Mouse (Mus musculus) erythroblast, adult 5-6 weeks (primary cell): ENCODE results near the gene Sf1. TPM values are rescaled to one million over a fixed set of nuclear protein-coding genes. Genes with fewer than 3 reads are reported as not detected.

ENCODE experiments used
- ATAC-seq: replicated peaks from 2 replicates; pipeline ENCODE4 v1.8.0; 2016; ENCODE audit warnings: moderate number of reproducible peaks, mild to moderate bottlenecking, moderate TSS enrichment, inconsistent platforms; ENCODE audit not compliant: poor library complexity, low FRiP score, severe bottlenecking
- total RNA-seq, 2 experiments: library from RNA; stranded (forward) in 1 of 2; stranded (reverse) in 1 of 2; fragments of 150-400 nt in 1 of 2; fragments of 200-764, 138-1000 nt in 1 of 2; gene quantifications; 2 replicates each; pipeline versions ENCODE4 v1.2.3 to v1.2.4; 2015 to 2017; ENCODE audit warnings: low replicate concordance in 2 of 2

The Sf1 gene
- total RNA-seq, 2 experiments from 2014 or later: 71.3 to 81.4 TPM

DNA sequence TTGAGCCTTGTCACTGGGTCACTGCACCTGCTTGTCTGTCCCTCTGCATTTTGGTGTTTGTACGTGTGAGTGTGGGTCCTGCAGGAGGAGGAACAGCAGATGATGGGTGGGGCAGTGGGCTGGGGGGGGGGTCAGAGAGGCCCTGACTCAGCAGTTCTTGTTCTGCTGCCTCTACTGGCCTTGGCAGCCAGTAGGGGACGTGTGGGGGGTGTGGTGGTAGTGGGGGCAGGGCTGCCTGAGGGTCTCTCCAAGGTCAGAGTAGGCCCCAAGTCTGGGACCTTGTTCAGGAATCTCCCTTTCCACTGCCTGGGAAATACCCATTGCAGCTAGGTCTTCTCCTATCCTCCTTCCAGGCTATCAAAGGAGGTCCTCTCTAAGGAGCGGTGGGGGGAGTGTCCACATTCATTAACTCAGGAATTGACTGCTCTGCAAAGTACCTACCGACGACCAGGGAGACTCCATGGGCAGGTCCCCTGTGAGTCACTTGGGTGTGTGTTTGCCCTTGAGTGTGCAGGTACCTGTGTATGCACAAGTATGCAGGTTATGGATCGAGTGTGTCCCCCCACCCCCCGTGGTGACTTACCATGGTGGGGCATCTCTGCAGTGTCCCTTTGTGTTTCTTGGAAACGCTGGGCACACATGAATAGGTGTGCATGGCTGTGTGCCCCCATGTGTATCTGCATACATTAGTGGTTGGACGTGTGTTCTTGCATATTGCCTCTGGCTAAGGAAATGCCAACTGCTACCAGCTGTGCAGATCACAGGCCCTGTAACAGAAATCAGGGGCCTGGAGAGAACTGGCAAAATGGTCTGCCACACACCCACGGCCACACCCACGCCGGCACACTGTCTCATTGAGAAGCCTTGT is 53.6 kb downstream of the Sf1 start:
- no peak for ATAC-seq

DNA sequence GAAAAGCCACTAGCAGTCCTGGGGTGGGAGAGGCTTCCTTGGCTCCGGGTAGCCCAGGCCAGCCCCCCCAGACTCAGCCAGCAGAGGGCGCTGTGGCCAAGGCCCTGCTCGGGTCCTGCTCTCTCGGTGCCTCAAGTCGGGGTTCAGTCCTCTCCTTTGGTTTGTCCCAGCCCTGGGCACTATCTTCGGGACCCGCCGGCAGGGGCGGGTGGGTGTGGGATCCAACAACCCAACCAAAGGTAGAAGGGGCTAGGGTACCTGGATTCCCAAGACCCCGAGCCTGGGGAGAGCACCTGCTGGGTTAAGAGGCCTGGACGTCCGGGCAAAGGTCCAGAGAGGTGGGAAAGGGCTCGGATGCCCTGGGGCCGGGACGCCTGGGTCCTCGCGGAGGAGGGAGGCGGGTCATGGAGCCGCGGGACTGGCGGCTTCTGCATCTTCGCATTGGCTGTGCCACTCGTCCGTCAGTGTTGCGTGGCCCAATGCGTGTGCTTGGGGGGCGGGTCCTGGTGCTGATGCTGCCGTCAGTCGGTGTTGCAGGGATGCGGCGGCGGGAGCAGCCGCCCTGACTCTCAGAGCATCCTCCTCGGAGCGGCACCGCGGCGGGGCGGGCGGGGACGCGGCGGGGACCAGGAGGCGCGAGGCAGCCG is 54.9 kb downstream of the Sf1 start, which contains the start of gene Nrxn2:
TSS of gene Nrxn2 (plus strand) at position 499 of the 647 bp plus-strand sequence.
- ATAC-seq: peak; percentile 58

DNA sequence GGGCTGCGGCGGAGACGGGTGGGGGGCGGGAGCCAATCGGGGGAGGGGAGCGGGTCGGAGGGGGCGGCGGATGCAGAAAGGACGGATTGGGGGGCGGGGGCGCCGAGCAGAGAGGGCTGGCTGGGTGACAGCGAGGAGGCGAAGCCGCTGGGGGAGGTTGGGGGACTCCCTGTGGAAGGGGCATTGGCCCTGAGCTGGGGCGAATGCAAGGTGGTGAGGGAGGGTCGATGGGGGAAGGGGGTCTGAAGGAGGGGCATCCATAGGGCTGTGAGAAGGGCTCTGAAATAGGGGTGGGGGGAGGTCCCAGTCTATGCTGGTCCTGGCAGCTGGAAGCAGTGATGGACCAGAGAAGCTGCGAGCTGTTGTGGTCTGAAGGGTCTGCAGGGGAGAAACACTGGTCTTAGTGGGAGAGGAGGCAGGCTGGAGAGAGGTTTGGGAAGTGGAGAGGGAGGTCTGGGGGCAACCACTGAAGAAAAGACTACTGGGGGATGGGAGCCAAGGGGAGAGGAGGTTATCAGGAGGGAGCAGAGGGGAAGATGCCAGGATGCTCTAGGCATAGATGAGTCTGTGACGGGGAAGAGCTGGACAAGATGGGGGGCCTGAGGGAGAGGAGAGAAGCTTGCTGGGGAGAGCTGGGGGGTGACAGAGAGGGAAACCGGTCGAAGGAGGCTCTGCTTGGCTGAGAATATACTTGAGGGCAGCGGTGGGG is 55.6 kb downstream of the Sf1 start:
- no peak for ATAC-seq

DNA sequence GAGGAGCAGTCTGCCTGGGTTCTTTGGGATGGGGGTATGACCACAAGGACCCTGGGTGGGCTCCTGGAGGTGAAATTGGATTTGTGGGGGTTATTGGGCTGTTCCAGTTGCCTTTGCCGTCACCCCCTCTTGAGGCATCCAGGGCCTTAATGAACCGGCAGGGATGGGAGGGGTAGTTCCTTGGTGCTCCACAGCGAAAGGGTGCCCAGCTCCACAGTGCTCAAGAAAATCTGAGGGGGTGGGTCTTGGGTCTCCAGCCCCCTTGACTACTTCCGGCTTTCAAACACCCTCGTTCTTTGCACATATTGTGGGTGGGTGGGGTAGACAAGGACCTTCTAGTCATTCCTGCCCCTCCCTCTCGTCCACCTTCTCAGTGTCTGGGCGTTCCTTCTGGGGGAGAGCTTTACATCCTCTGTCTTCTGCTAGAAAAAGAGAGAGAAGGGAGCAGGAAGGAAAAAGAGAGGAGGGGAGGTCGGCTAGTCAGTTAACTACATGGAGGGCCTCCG is 56.4 kb downstream of the Sf1 start:
- ATAC-seq: no peak

DNA sequence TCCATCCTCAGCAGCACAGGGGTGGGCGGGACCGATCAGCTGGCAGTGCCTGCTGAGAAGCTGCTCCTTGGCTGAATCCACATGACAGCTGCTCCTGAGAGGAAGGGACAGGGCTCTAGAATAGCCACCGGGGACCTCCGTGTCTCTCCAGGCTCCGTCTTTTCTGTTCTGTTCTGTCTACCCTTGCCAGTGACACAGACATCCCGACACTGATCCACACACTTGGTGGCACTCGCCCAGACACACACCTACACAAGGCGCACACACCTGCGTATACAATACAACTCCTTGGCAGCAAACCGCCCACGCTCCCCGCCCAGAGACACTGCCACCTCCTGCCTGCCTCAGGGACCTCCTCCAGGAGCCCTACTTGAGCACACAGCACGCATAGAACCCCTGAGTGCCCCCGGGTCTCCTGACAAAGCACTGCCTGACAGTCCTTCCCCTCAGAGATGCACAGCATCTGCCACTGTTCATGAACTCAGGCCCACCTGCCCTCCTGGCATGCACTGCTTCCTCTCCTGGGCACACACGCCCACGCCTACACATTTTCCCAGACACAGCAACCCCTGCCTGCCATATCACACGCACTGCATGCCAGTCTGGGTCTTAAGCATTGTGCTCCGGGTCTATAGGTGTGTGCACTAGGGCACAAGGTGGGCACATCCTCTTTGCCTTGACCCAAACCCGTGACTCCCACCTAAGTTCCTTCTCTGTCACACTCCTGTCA is 57.2 kb downstream of the Sf1 start:
- ATAC-seq: no peak

DNA sequence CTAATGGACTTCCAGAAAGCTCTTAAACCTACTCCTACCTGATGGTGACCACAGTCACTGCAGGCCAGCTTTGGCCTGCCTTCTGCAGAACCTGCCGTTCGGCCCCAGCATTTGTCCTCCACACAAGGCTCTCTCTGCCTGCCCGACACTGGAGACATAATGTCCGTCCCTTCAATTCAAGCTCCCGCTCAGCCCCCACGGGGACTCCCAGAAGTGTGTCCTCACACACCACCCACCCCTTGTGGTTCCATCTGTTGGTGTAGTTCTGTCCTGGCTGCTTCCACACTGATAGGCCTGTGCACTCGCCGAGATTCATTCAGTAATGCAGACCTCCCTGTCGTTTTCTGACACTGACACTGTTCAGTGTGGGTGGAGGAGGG is 57.7 kb downstream of the Sf1 start:
- ATAC-seq: no peak

DNA sequence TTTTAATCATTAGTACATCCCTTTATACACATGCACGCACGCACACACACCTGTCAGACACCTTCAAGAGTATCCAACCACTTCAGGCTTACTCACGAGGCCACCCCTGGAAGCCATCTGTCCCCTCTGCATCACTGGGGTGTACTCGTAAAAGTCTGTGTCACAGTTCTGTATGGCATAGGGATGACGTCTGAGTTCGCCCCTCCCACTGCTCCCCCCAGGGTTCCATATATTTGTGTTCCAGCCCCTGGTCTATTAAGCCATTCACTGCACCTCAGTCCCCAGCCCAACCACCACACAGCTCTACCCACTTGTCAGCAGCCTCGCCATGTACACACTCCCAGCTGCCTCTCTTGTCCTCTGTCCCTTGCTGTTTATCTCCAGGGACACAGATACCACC is 58.5 kb downstream of the Sf1 start:
- no peak for ATAC-seq

DNA sequence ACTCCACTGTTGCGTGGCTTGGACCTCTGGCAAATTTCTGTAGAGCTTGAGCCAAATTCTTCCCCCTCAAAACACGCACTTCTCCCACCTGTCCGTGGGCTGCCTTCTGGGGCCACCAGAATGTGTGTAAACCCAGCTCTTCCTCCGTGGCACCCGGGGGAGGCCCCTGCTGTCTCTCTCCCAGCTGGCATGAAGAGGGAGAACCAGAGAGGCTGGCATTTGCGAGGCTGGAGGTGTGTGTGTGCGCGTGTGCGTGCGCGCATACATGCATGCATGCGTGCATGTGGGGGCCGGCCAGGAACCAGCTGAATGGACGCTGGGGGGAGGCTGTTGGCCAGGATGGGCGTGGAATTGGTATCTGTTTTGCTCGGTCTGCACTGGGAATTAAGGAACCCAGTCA is 59.8 kb downstream of the Sf1 start:
- ATAC-seq: no peak

DNA sequence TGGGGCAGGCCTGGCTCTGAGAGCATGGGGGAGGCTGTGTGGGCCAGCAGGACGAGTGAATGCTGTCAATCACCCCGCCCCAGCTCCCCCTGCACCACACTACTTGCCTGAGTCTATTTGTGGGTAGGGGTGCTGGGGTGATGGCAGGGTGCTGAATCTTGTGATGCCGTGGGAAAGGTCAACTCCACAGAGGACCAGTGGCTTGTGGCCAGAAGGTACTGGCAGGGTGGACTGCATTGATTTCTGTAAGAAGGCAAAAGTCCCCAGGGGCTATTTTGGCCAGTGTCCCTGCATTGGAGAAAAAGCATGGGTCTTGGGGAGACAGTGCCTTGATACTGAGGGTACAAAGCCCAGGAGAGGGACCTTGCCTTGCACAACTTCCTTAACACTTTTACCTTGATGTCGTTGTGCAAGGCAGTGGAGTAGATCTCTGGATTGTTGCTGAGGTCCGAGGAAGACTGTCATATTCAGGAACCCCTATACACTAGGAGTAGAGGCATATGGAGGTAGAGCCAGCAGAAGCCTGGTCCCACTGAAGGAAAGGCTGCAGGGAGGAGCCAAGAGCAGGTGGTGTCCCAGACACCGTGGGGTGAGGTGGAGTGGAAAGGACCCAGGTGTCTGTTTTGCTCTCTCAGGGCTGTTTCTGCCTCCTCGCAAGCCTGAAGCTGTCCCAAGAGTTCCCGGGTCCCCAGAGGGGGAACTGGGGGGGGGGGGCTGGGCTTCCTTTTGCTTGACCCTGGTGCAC is 60.8 kb downstream of the Sf1 start:
- ATAC-seq: no peak

DNA sequence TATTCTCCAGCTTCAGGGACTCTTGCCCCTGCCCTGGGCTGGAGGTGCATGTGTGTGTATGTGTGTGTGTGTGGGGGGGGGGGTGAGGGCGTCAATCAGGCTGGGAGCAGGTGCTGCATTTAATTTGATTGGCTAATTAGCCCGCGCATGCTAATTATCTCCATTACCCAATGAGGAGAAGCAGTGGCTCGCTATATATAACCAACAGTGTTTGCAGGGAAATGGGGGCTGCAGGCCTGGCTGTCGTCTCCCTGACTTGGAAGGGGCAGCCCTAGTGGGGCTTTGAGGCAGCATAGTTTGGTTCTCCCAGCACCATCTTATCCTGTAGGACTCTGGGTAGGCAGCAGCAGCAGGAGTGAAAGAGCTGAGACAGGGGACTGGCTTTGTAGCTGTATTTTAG is 62.1 kb downstream of the Sf1 start:
- no peak for ATAC-seq

DNA sequence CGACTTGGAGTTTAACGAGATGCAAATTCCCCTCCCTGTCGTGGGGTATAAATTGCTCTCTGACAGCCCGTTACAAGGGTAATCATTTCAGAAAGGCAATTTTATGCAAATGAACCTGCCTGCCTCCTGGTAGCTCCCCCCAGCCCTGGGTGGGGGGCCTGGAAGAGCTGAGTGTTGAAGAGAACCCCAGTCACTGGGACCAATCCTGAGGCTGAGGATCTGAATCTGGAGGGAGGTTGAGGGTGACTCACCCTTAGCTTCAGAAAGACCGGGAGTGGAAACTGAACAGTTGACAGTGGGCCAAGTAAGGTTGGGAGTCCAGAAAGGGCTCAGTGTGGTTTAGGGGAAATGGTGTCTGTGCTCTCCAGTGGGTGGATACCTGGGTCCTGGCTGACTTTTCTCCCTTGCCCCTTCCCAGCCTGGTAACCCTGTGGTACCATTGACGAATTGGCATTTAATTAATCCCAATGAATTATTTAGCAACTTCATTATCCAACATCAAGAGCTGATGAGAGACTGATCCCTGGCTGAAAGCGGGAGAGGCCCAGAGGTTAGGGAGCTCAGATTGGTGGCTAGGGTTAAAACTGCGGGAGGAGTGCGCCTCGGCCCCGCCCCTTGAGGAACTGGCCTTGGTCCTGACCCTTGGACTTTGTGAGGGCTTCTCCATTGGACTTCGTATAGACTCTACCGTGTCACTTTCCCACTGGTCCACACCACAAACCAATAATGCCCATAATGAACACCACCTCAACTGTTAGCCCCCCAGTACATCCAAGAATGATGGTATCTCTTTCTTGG is 63.4 kb downstream of the Sf1 start:
- no peak for ATAC-seq

Other genes with a start within 250 kb of the Sf1 start
- 6.3 and 10.2 TPM in 2 replicates for gene Sac3d1, start 245.0 kb upstream of the Sf1 start, total RNA-seq (2015; ENCODE audit: low replicate concordance)
- 3.7 and 6.1 TPM in 2 replicates for gene Sac3d1, start 245.0 kb upstream of the Sf1 start, total RNA-seq (2017; ENCODE audit: low replicate concordance)
- 115 and 175 TPM in 2 replicates for gene Snx15, start 235.4 kb upstream of the Sf1 start, total RNA-seq (2015; ENCODE audit: low replicate concordance)
- 111 and 128 TPM in 2 replicates for gene Snx15, start 235.4 kb upstream of the Sf1 start, total RNA-seq (2017; ENCODE audit: low replicate concordance)
- not detected in 2 replicates for gene Batf2, start 222.7 kb upstream of the Sf1 start, total RNA-seq (2015; ENCODE audit: low replicate concordance)
- 2.4 TPM in 1 of 2 replicates, not detected in the other for gene Batf2, start 222.7 kb upstream of the Sf1 start, total RNA-seq (2017; ENCODE audit: low replicate concordance)
- gene Arl2, start 222.1 kb upstream of the Sf1 start, total RNA-seq (2015; ENCODE audit: low replicate concordance): 3.7 and 11.9 TPM in 2 replicates
- 3.7 and 5.3 TPM in 2 replicates for gene Arl2, start 222.1 kb upstream of the Sf1 start, total RNA-seq (2017; ENCODE audit: low replicate concordance)
- not detected in 2 replicates for gene Majin, start 179.3 kb upstream of the Sf1 start, total RNA-seq (2015; ENCODE audit: low replicate concordance)
- gene Majin, start 179.3 kb upstream of the Sf1 start, total RNA-seq (2017; ENCODE audit: low replicate concordance): not detected in 2 replicates
- not detected in 2 replicates for gene Gpha2, start 137.3 kb upstream of the Sf1 start, total RNA-seq (2015; ENCODE audit: low replicate concordance)
- not detected in 2 replicates for gene Gpha2, start 137.3 kb upstream of the Sf1 start, total RNA-seq (2017; ENCODE audit: low replicate concordance)
- 45.5 and 51.0 TPM in 2 replicates for gene Ppp2r5b, start 127.8 kb upstream of the Sf1 start, total RNA-seq (2015; ENCODE audit: low replicate concordance)
- 117 and 295 TPM in 2 replicates for gene Ppp2r5b, start 127.8 kb upstream of the Sf1 start, total RNA-seq (2017; ENCODE audit: low replicate concordance)
- gene Atg2a, start 122.0 kb upstream of the Sf1 start, total RNA-seq (2015; ENCODE audit: low replicate concordance): 32.4 and 33.4 TPM in 2 replicates
- 32.2 and 39.0 TPM in 2 replicates for gene Atg2a, start 122.0 kb upstream of the Sf1 start, total RNA-seq (2017; ENCODE audit: low replicate concordance)
- gene Ehd1, start 87.0 kb upstream of the Sf1 start, total RNA-seq (2015; ENCODE audit: low replicate concordance): 12.7 and 13.2 TPM in 2 replicates
- gene Ehd1, start 87.0 kb upstream of the Sf1 start, total RNA-seq (2017; ENCODE audit: low replicate concordance): 25.8 and 25.9 TPM in 2 replicates
- 0.21 TPM in 1 of 2 replicates, not detected in the other for gene Cdc42bpg, start 57.2 kb upstream of the Sf1 start, total RNA-seq (2015; ENCODE audit: low replicate concordance)
- gene Cdc42bpg, start 57.2 kb upstream of the Sf1 start, total RNA-seq (2017; ENCODE audit: low replicate concordance): 0.17 and 0.70 TPM in 2 replicates
- gene Men1, start 28.7 kb upstream of the Sf1 start, total RNA-seq (2015; ENCODE audit: low replicate concordance): 6.0 and 7.3 TPM in 2 replicates
- 2.5 and 9.6 TPM in 2 replicates for gene Men1, start 28.7 kb upstream of the Sf1 start, total RNA-seq (2017; ENCODE audit: low replicate concordance)
- gene Map4k2, start 22.6 kb upstream of the Sf1 start, total RNA-seq (2015; ENCODE audit: low replicate concordance): 21.5 and 30.0 TPM in 2 replicates
- 14.5 and 21.1 TPM in 2 replicates for gene Map4k2, start 22.6 kb upstream of the Sf1 start, total RNA-seq (2017; ENCODE audit: low replicate concordance)
- not detected in 2 replicates for gene Pygm, start 20.7 kb downstream of the Sf1 start, total RNA-seq (2015; ENCODE audit: low replicate concordance)
- gene Pygm, start 20.7 kb downstream of the Sf1 start, total RNA-seq (2017; ENCODE audit: low replicate concordance): not detected in 2 replicates
- gene Rasgrp2, start 35.6 kb downstream of the Sf1 start, total RNA-seq (2015; ENCODE audit: low replicate concordance): 55.4 and 90.1 TPM in 2 replicates
- 31.9 and 39.0 TPM in 2 replicates for gene Rasgrp2, start 35.6 kb downstream of the Sf1 start, total RNA-seq (2017; ENCODE audit: low replicate concordance)
- gene Nrxn2, start 55.0 kb downstream of the Sf1 start, total RNA-seq (2015; ENCODE audit: low replicate concordance): not detected in 2 replicates
- gene Nrxn2, start 55.0 kb downstream of the Sf1 start, total RNA-seq (2017; ENCODE audit: low replicate concordance): not detected in 2 replicates
- gene Slc22a12, start 179.3 kb downstream of the Sf1 start, total RNA-seq (2015; ENCODE audit: low replicate concordance): not detected in 2 replicates
- gene Slc22a12, start 179.3 kb downstream of the Sf1 start, total RNA-seq (2017; ENCODE audit: low replicate concordance): not detected in 2 replicates